Mouse (Mus musculus) layer of hippocampus, postnatal 10 days (tissue): Measurements from ENCODE around the gene B4galnt3. TPM values are rescaled to one million over a fixed set of nuclear protein-coding genes. Genes with fewer than 3 reads are reported as not detected.
A peak's percentile ranks its signal among the peaks of the same experiment; 100 is the strongest.

Source experiments
- DNase-seq, 2 experiments: peaks; one replicate each; pipeline ENCODE4 v3.0.0; 2021; ENCODE audit warnings: low spot score in 2 of 2
- total RNA-seq, 2 experiments: library from RNA; stranded (reverse); gene quantifications; 2 replicates each; pipeline ENCODE4 v1.2.3; 2021

The B4galnt3 gene
- total RNA-seq, 2 experiments from 2014 or later, result 1.9 to 2.2 TPM

- peak in 1 of 2 experiments; percentile 18 for DNase-seq
These were observed 19.5 kb downstream of the B4galnt3 start for GRCm38 (mm10) chr6:120274887-120275286.

GRCm38 (mm10) chr6:120274181-120274580, 20.2 kb downstream of the B4galnt3 start:
- no peak for DNase-seq

GRCm38 (mm10) chr6:120264151-120264550, 30.2 kb downstream of the B4galnt3 start:
- no peak for DNase-seq

GRCm38 (mm10) chr6:120263608-120264007, 30.8 kb downstream of the B4galnt3 start:
- DNase-seq, result no peak

GRCm38 (mm10) chr6:120262886-120263531, 31.4 kb downstream of the B4galnt3 start:
- no peak for DNase-seq

- no peak for DNase-seq
These were observed 34.9 kb downstream of the B4galnt3 start for GRCm38 (mm10) chr6:120259481-120259880.

GRCm38 (mm10) chr6:120256431-120256935, 37.9 kb downstream of the B4galnt3 start:
- no peak for DNase-seq

- DNase-seq, result no peak
These were observed 38.7 kb downstream of the B4galnt3 start for GRCm38 (mm10) chr6:120255701-120256100.

GRCm38 (mm10) chr6:120255144-120255543, 39.2 kb downstream of the B4galnt3 start:
- DNase-seq, result no peak

- no peak for DNase-seq
These were observed 39.7 kb downstream of the B4galnt3 start for GRCm38 (mm10) chr6:120254640-120255039.

GRCm38 (mm10) chr6:120252741-120253140, 41.6 kb downstream of the B4galnt3 start:
- DNase-seq, result no peak

GRCm38 (mm10) chr6:120251010-120251409, 43.3 kb downstream of the B4galnt3 start:
- no peak for DNase-seq

GRCm38 (mm10) chr6:120249831-120250230, 44.5 kb downstream of the B4galnt3 start:
- no peak for DNase-seq

GRCm38 (mm10) chr6:120246676-120247075, 47.7 kb downstream of the B4galnt3 start:
- DNase-seq, result no peak

- no peak for DNase-seq
These were observed 51.1 kb downstream of the B4galnt3 start for GRCm38 (mm10) chr6:120243250-120243649.

GRCm38 (mm10) chr6:120242530-120242929, 51.8 kb downstream of the B4galnt3 start:
- DNase-seq, result no peak

- DNase-seq, result no peak
These were observed 52.9 kb downstream of the B4galnt3 start for GRCm38 (mm10) chr6:120241453-120241852.

- DNase-seq, result no peak
These were observed 53.9 kb downstream of the B4galnt3 start for GRCm38 (mm10) chr6:120240461-120240860.

- no peak for DNase-seq
These were observed 58.5 kb downstream of the B4galnt3 start for GRCm38 (mm10) chr6:120235874-120236273.

GRCm38 (mm10) chr6:120232885-120233284, 61.5 kb downstream of the B4galnt3 start:
- no peak for DNase-seq

GRCm38 (mm10) chr6:120230441-120230840, 63.9 kb downstream of the B4galnt3 start:
- DNase-seq, result no peak

- DNase-seq, result no peak
These were observed 64.6 kb downstream of the B4galnt3 start for GRCm38 (mm10) chr6:120229806-120230205.

- DNase-seq, result no peak
These were observed 67.3 kb downstream of the B4galnt3 start for GRCm38 (mm10) chr6:120227068-120227467.
